In the genomic region with DNA sequence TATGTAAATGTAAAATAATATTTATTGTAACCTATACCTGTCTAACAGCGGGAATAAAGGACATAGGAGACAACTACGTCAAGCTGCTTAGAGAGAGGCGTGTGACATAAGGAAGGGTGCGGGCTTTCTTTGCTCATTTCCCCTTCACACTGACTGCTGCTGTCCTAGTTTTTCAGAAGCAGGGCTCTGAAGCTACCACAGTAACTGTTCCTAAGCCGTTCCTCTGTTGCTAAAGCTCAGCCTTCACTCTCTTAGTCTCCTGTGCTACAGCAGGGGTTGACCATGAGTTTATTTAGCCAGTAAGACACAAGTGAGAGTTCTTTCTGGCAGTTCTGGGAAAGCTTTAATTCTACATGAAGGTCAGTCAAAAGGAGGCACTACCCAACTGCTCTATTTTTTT, we compare ENCODE assay signal across 20 mouse cellular contexts. TPM values are rescaled to one million over a fixed set of nuclear protein-coding genes. Genes with fewer than 3 reads are reported as not detected.
A peak's percentile ranks its signal among the peaks of the same experiment; 100 is the strongest.
DNase-seq lines count a peak whose midpoint lies in the region; ATAC-seq lines count a peak whose summit lies in the region.
"Had no signal": no experiment of that assay in that cellular context is flagged by ENCODE, and none has a peak within 500 bp of the region (broad histone marks: within the 10 kb centered on the region; RNA-seq: fewer than 3 reads in every experiment).

No protein-coding gene starts in this region.

- no peaks in the 10 kb centered on the region for H3K27me3 ChIP-seq in midbrain, embryonic 10.5 days (ENCODE audit: low read depth, poor library complexity, severe bottlenecking)
- no peaks in the 10 kb centered on the region for H3K27me3 ChIP-seq in midbrain, embryonic 16.5 days (ENCODE audit: control insufficient read depth, insufficient read depth, low read depth, low read length)
- H3K27me3 ChIP-seq: forebrain, embryonic 13.5 days; heart, embryonic 13.5 days; hindbrain, embryonic 12.5 days; hindbrain, embryonic 15.5 days had no signal

- no peak overlapping the region for H3K27ac ChIP-seq in midbrain, embryonic 10.5 days (replicated peaks)
- H3K27ac ChIP-seq in midbrain, embryonic 16.5 days (ENCODE audit: low read length) = no peak overlapping the region
- H3K27ac ChIP-seq: forebrain, embryonic 10.5 days; forebrain, embryonic 13.5 days; heart, adult 2 months; heart, embryonic 10.5 days; heart, embryonic 13.5 days; hindbrain, embryonic 12.5 days; hindbrain, embryonic 15.5 days had no signal

- peaks cover 43% of the 10 kb centered on the region for H3K36me3 ChIP-seq in midbrain, embryonic 10.5 days
- H3K36me3 ChIP-seq in midbrain, embryonic 16.5 days (ENCODE audit: control insufficient read depth, insufficient read depth, low read length) = peaks cover 2% of the 10 kb centered on the region; the same call in 1 of the 2 replicates

- WGBS in midbrain, embryonic 10.5 days = 94% methylated on average over 5 of the region's 5 CpGs
- WGBS in midbrain, embryonic 16.5 days = 96% methylated on average over 5 of the region's 5 CpGs

- no peaks in the 10 kb centered on the region for H3K4me1 ChIP-seq in midbrain, embryonic 10.5 days
- no peaks in the 10 kb centered on the region for H3K4me1 ChIP-seq in midbrain, embryonic 16.5 days (ENCODE audit: control insufficient read depth, insufficient read depth, low read length)
- H3K4me1 ChIP-seq: forebrain, embryonic 13.5 days; heart, embryonic 13.5 days; hindbrain, embryonic 12.5 days; hindbrain, embryonic 15.5 days had no signal

- ATAC-seq in frontal cortex, adult (ENCODE audit: low TSS enrichment) = peak; percentile 71
- ATAC-seq in midbrain, embryonic 16.5 days = no peak
- ATAC-seq: CD4-positive, CD25-positive, alpha-beta regulatory T cell, adult 4 months; forebrain, embryonic 13.5 days; forebrain, embryonic 16.5 days had no signal

- H3K4me2 ChIP-seq in midbrain, embryonic 16.5 days (ENCODE audit: low read length) = no peak overlapping the region
- H3K4me2 ChIP-seq: forebrain, embryonic 13.5 days; heart, embryonic 13.5 days; hindbrain, embryonic 12.5 days; hindbrain, embryonic 15.5 days had no signal

- no peaks in the 10 kb centered on the region for H3K9me3 ChIP-seq in midbrain, embryonic 10.5 days (replicated peaks)
- H3K9me3 ChIP-seq in midbrain, embryonic 16.5 days (replicated peaks; ENCODE audit: control insufficient read depth, low read length, poor library complexity, severe bottlenecking) = no peaks in the 10 kb centered on the region
- H3K9me3 ChIP-seq: forebrain, embryonic 10.5 days; forebrain, embryonic 13.5 days; heart, embryonic 10.5 days; heart, embryonic 13.5 days; hindbrain, embryonic 12.5 days; hindbrain, embryonic 15.5 days had no signal

- no peak overlapping the region for H3K9ac ChIP-seq in midbrain, embryonic 16.5 days (ENCODE audit: low read depth, low read length)
- H3K9ac ChIP-seq: forebrain, embryonic 13.5 days; heart, embryonic 13.5 days; hindbrain, embryonic 12.5 days; hindbrain, embryonic 15.5 days had no signal

- no peak for DNase-seq in frontal cortex, postnatal 25 days (ENCODE audit: low spot score in 2 of 2)
- peak; percentile 5 for DNase-seq in midbrain, embryonic 10.5 days (ENCODE audit: low spot score)
- DNase-seq in thymus, postnatal 14 days = peak; percentile 42
- DNase-seq in thymus, adult 18-20 months = no peak
- DNase-seq in urinary bladder, postnatal 36 days (ENCODE audit: low spot score in 2 of 2) = no peak
- DNase-seq: adrenal gland, adult 2 months; adrenal gland, postnatal 14 days; gastrocnemius, postnatal 25 days; heart, adult 2 months; heart, postnatal 14 days had no signal

- no peak overlapping the region for H3K4me3 ChIP-seq in midbrain, embryonic 10.5 days
- H3K4me3 ChIP-seq in midbrain, embryonic 16.5 days (ENCODE audit: low read depth, low read length) = no peak overlapping the region
- H3K4me3 ChIP-seq: forebrain, embryonic 10.5 days; forebrain, embryonic 13.5 days; heart, adult 2 months; heart, embryonic 10.5 days; heart, embryonic 13.5 days; hindbrain, embryonic 12.5 days; hindbrain, embryonic 15.5 days had no signal

RNA-seq across cellular contexts. Expression of a gene that starts 13.0 kb away (rescaled TPM):
- 22.9 and 25.0 TPM in 2 replicates for polyA plus RNA-seq in midbrain, embryonic 10.5 days (2016; fragmentation: Nextera tagmentation; extraction: Ambion mirVana)
- 30.8 and 35.1 TPM in 2 replicates for polyA plus RNA-seq in midbrain, embryonic 16.5 days (2015; fragmentation: Nextera tagmentation; extraction: Ambion mirVana)

Comparison
In these comparisons a context has a peak if more than half of its experiments do, and no peak if none do; other contexts are left out.
1. DNase-seq: peak in midbrain, embryonic 10.5 days (single experiment) and thymus, postnatal 14 days (single experiment); none in frontal cortex, postnatal 25 days (0 of 2), thymus, adult 18-20 months (0 of 2) and urinary bladder, postnatal 36 days (0 of 2).